Mouse (Mus musculus): ENCODE results near the gene Arl15.

DNA sequence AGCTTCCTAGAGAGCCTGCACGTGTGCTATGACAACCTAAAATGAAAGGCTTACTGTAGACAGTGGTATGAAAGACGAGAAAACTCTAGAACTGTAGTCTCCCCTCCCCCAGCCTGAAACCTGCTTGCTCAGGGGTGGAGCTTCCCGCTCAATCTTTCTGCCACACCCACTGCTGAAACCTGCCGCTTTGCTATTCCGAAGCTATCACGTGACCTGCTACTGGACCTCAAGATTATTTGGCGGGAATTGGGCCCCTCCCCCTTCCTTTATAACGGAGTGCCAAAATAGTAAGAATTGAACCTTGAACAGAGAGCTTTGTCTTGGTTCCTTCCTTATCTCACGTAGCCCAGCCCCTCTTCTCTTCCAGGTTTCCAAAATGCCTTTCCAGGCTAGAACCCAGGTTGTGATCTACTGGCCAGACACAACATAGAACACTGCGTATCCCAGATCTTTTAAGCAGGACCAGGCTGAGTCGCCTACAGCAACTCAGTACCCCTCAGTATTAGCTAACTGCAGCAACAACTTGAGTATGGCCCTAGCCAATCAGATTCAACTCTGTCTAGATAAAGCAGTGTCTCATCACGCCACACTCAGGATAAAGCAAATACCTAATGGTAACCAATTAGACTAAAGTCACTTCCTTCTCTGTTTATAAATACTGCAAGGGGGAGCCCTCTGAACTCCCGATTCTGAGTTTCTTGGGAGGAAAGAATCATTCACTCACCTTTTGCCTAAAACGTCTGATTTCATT is 31.4 kb upstream of the Arl15 start:
- TF ChIP-seq GATA1 (IDR thresholded peaks at IDR 0.05; ENCODE audit: borderline replicate concordance, low read length) = no peak
- TF ChIP-seq FLI1 (IDR thresholded peaks at IDR 0.05; ENCODE audit: low read length) = no peak
